Mouse (Mus musculus) ES-Bruce4 (cell line): ENCODE results near the gene Treml1. TPM values are rescaled to one million over a fixed set of nuclear protein-coding genes. Genes with fewer than 3 reads are reported as not detected.

ENCODE experiments used
- H3K27ac ChIP-seq: 2 replicates; pipeline ENCODE4 v1.5.1; 2012; ENCODE audit warnings: low read length, inconsistent platforms; ENCODE audit not compliant: insufficient read depth
- H3K27me3 ChIP-seq: 2 replicates; pipeline ENCODE4 v1.6.1; 2012; ENCODE audit warnings: mild to moderate bottlenecking, low read length, inconsistent platforms; ENCODE audit not compliant: control insufficient read depth, poor library complexity, insufficient read depth, severe bottlenecking
- H3K36me3 ChIP-seq: 2 replicates; pipeline ENCODE4 v1.6.1; 2012; ENCODE audit warnings: inconsistent platforms, mild to moderate bottlenecking, low read length, moderate library complexity; ENCODE audit not compliant: control insufficient read depth, poor library complexity, insufficient read depth, severe bottlenecking
- H3K4me1 ChIP-seq: one replicate; pipeline ENCODE4 v1.8.1; 2011; ENCODE audit warnings: low read length; ENCODE audit not compliant: control insufficient read depth, insufficient read depth
- H3K4me3 ChIP-seq: 2 replicates; pipeline ENCODE4 v1.5.1; 2011; ENCODE audit warnings: low read depth, mild to moderate bottlenecking, low read length
- H3K9ac ChIP-seq: 2 replicates; pipeline ENCODE4 v1.6.1; 2012; ENCODE audit warnings: low read depth, mild to moderate bottlenecking, inconsistent platforms; ENCODE audit not compliant: poor library complexity, severe bottlenecking
- H3K9me3 ChIP-seq: replicated peaks from 2 replicates; pipeline ENCODE4 v1.6.1; 2012; ENCODE audit warnings: mild to moderate bottlenecking, low read length, inconsistent platforms; ENCODE audit not compliant: control insufficient read depth, poor library complexity, insufficient read depth, severe bottlenecking
- CTCF ChIP-seq: IDR thresholded peaks from one replicate; pipeline ENCODE4 v1.8.1; 2011; ENCODE audit warnings: low read depth, low read length
- EP300 ChIP-seq: IDR thresholded peaks from 2 replicates; pipeline ENCODE4 v1.6.1; 2011; ENCODE audit warnings: low read depth, low read length; ENCODE audit not compliant: insufficient read depth
- POLR2A ChIP-seq: IDR thresholded peaks from one replicate; pipeline ENCODE4 v1.8.1; 2011; ENCODE audit warnings: low read length; ENCODE audit not compliant: insufficient read depth
- polyA plus RNA-seq: library from polyadenylated mRNA; stranded (reverse); fragments of >200 nt; gene quantifications from 2 replicates; pipeline ENCODE4 v1.2.4, GENCODE M21; 2011; ENCODE audit warnings: low read depth; ENCODE audit not compliant: missing spikeins, insufficient read depth, insufficient read length

Gene Treml1
- polyA plus RNA-seq, 1 experiment: not detected

DNA sequence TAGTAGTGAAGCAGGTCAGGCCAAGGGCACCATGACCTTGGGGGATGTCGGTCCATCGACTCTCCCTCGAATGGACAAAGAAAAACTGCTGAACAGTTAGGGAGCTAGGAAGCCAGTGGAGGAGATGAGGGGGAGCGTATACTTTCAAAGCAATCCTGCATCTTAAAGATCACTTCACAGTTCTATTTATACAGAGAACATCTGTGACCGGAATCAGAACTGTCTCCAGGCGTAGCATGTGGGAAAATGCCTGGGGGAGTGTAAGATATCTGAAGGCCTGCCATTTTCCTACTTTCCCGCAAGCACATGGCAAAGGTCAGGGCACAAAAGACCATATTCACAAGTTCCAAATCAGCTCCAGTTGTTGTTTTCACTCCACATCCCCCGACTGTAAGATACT lies 13.3 kb downstream of the Treml1 start:
- no peak overlapping the region for H3K4me3 ChIP-seq
- no peaks in the 10 kb centered on the region for H3K27me3 ChIP-seq
- H3K9ac ChIP-seq: no peak overlapping the region
- peaks cover 6% of the 10 kb centered on the region; the same call in 1 of the 2 replicates for H3K9me3 ChIP-seq
- H3K27ac ChIP-seq: no peak overlapping the region
- no peaks in the 10 kb centered on the region for H3K36me3 ChIP-seq
- no peak for TF ChIP-seq CTCF
- TF ChIP-seq EP300: no peak
- TF ChIP-seq POLR2A: no peak
- H3K4me1 ChIP-seq: no peaks in the 10 kb centered on the region

DNA sequence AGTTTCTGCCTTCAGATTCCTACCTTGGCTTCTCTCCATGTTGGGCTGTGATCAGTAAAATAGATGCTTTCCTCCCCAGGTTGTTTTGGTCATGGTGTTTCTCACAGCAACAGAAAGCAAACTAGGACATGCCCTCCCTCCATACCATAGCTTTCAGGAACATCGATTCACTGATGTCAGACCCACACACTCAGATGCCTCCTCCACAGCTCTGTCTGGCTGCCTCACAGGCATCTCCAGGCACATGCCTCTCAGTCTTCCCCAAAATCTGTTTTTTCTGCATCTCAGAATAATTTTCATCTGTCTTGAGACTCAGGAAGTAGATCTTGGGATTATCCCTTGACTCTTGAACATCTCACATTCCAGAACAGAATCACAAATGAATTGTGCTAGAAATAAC lies 16.4 kb downstream of the Treml1 start:
- H3K27ac ChIP-seq: no peak overlapping the region
- no peak overlapping the region for H3K4me3 ChIP-seq
- H3K9ac ChIP-seq: no peak overlapping the region
- TF ChIP-seq EP300 (no peak), POLR2A (no peak), CTCF (no peak)
- no peaks in the 10 kb centered on the region for H3K4me1 ChIP-seq
- H3K27me3 ChIP-seq: no peaks in the 10 kb centered on the region
- H3K36me3 ChIP-seq: no peaks in the 10 kb centered on the region
- peaks cover 6% of the 10 kb centered on the region; the same call in 1 of the 2 replicates for H3K9me3 ChIP-seq

DNA sequence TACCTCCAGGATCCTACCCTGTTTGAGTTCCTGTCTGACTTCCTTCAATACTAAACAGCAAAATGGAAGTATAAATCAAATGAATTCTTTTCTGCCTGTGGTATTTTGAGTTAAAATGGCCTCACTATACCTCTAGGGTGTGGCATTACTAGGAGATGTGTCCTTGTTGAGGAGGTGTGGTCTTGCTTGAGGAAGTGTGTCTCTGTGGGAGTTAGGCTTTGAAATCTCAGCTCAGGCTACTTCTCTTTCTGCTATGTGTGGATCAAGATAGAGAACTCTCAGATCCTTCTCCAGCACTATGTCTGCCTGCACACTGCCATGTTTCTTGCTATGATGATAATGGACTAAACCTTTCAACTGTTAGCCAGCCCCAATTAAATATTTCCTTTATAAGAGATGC lies 19.3 kb downstream of the Treml1 start:
- no peaks in the 10 kb centered on the region for H3K27me3 ChIP-seq
- TF ChIP-seq EP300 (no peak), CTCF (no peak), POLR2A (no peak)

DNA sequence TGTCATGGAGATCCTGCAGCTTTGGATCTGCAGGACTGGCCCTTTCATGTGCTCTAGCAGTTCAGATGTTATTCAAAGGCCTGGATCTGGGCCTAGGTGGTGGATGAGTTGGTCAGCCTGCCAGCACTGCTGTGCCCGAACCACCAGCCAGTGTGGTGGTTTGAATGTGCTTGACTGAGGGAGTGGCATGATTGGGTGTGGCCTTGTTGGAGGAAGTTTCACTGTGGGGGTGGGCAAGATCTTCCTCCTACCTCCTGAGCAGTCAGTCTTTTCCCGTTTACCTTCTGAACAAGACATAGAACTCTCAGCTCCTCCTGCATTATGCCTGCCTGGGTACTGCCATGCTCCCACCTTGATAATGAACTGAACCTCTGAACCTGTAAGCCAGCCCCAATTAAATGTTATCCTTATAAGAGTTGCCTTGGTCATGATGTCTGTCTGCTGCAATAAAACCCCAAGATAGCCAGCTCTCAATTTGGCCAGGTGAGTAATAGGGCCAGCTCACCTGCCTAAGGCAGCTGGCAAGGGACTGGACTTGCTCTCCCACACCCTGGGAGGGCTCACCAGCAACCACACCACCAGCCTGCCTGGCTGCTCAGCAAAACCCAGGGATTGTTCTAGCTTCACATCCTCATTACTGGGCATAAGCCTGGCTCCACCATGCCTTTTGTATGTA lies 26.2 kb downstream of the Treml1 start:
- H3K36me3 ChIP-seq: peaks cover 36% of the 10 kb centered on the region
- no peak overlapping the region for H3K9ac ChIP-seq
- no peaks in the 10 kb centered on the region for H3K4me1 ChIP-seq
- no peak overlapping the region for H3K4me3 ChIP-seq
- H3K27ac ChIP-seq: no peak overlapping the region
- no peaks in the 10 kb centered on the region for H3K9me3 ChIP-seq
- no peak for TF ChIP-seq CTCF
- no peak for TF ChIP-seq EP300
- TF ChIP-seq POLR2A: no peak
- no peaks in the 10 kb centered on the region for H3K27me3 ChIP-seq

More for the DNA sequence above, 19.3 kb downstream of the Treml1 start:
- Histone ChIP-seq H3K9me3 (no peaks in the 10 kb centered on the region), H3K4me3 (no peak overlapping the region), H3K4me1 (no peaks in the 10 kb centered on the region), H3K9ac (no peak overlapping the region), H3K36me3 (no peaks in the 10 kb centered on the region), H3K27ac (no peak overlapping the region)

DNA sequence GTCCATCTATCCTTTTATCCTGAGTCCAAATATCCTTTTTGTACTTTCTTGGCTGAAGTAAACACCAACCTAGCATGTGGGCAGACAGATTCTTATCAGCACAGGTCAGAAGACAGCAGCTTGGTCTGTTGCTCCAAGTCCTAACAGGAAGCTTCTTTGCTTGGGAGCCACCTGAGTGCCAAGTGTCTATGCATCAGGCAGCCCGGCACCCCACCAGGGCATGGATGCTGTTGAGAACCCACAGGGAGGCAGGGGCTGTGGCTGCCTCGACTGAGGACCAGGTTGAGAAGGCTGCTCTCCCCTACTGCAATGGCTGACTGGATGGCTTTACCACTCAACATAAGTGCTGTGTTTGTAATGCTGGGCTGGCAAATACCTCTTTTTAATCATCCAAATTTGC lies 28.9 kb downstream of the Treml1 start:
- no peak overlapping the region for H3K27ac ChIP-seq
- TF ChIP-seq POLR2A (no peak), CTCF (no peak), EP300 (no peak)
- no peaks in the 10 kb centered on the region for H3K4me1 ChIP-seq
- H3K4me3 ChIP-seq: no peak overlapping the region
- H3K27me3 ChIP-seq: no peaks in the 10 kb centered on the region
- H3K36me3 ChIP-seq: peaks cover 62% of the 10 kb centered on the region
- no peaks in the 10 kb centered on the region for H3K9me3 ChIP-seq
- no peak overlapping the region for H3K9ac ChIP-seq

DNA sequence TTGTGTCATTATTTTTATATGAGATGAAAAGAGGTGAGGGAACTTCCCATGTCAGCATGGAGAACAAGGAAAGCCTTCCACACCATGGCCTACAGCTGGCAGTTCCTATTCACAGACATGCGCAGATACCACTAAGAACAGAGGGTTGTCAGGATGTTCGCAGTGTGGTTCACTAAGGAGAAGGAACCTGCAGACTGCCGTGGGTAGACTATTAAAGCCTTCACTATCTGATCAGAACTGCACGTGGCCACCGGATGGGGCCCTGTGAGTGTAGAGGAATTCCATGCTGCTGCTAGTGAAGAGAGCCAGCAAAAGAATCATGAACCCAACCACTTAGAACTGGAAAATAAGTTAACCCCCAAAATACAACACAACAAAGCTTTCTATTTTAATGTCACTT lies 29.7 kb downstream of the Treml1 start:
- Histone ChIP-seq H3K4me3 (no peak overlapping the region), H3K9ac (no peak overlapping the region), H3K27ac (no peak overlapping the region), H3K4me1 (no peaks in the 10 kb centered on the region), H3K9me3 (no peaks in the 10 kb centered on the region), H3K36me3 (peaks cover 68% of the 10 kb centered on the region), H3K27me3 (no peaks in the 10 kb centered on the region)
- TF ChIP-seq CTCF (no peak), POLR2A (no peak), EP300 (no peak)
